7 mouse cellular contexts compared by ENCODE assay signal in the genomic region with DNA sequence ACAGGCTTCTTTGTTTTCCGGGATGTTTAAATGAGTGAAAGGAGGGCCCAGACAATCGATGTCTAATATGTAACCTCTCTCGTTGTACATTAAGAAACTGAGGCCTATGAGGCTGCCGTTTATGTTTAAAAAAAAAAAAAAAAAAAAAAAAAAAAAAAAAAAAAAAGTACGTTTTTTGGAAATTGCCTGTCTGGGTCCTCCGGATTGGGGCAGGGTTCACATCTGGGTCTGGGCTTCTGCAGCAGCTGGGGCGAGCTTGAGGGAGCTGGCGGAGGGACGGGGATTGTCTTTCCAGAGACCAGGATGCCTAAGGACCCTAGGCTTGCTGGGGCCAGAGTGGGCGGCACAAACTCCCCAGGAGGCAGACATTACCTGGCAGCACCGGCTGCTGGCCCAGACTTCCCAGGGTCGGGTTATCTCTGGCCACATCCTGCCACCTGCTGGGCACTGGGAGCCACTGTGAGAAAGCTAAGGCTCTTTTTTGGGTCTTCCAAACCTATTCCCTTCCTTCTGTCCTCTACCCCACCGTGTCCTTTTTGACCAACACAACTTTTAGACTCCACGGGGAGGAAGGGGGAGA. TPM values are rescaled to one million over a fixed set of nuclear protein-coding genes. Genes with fewer than 3 reads are reported as not detected.
DNase-seq lines count a peak whose midpoint lies in the region; ATAC-seq and TF ChIP-seq lines count a peak whose summit lies in the region.

No protein-coding gene starts in this region.

- peaks cover 3% of the 10 kb centered on the region; the same call in 1 of the 2 replicates for H3K27me3 ChIP-seq in heart, adult 2 months (ENCODE audit: control insufficient read depth, insufficient read depth, low read length)
- 0 out of 2 replicates have a peak, but pooled peaks cover 13% of the 10 kb centered on the region for H3K27me3 ChIP-seq in limb, embryonic 14.5 days (ENCODE audit: control insufficient read depth, insufficient read depth, low read length)
- H3K27me3 ChIP-seq in midbrain, postnatal 0 days (ENCODE audit: insufficient read depth, low read length), result peaks cover 4% of the 10 kb centered on the region

- 2% methylated on average over 14 of the region's 14 CpGs for WGBS in heart, adult 2 months
- 1% methylated on average over 13 of the region's 14 CpGs for WGBS in limb, embryonic 14.5 days
- 2% methylated on average over 14 of the region's 14 CpGs for WGBS in midbrain, postnatal 0 days

- 0 out of 2 replicates have a peak, but pooled peaks have one; percentile 12 for TF ChIP-seq EP300 in heart, adult 2 months (IDR thresholded peaks at IDR 0.05; ENCODE audit: insufficient read depth, low read depth, low read length)

- H3K36me3 ChIP-seq in heart, adult 2 months (ENCODE audit: control insufficient read depth, insufficient read depth, low read length), result no peaks in the 10 kb centered on the region
- 0 out of 2 replicates have a peak, but pooled peaks cover under 1% of the 10 kb centered on the region for H3K36me3 ChIP-seq in limb, embryonic 14.5 days (ENCODE audit: control insufficient read depth, insufficient read depth, low read length)
- H3K36me3 ChIP-seq in midbrain, postnatal 0 days (ENCODE audit: insufficient read depth, low read length), result no peaks in the 10 kb centered on the region

- TF ChIP-seq CTCF in heart, adult 2 months (IDR thresholded peaks at IDR 0.05), result peak; percentile 76
- peak; percentile 89 for TF ChIP-seq CTCF in midbrain, postnatal 0 days (IDR thresholded peaks at IDR 0.05)

- H3K4me2 ChIP-seq in limb, embryonic 14.5 days (replicated peaks; ENCODE audit: low read depth, low read length, severe bottlenecking), result peak overlapping the region; percentile 75
- H3K4me2 ChIP-seq in midbrain, postnatal 0 days (ENCODE audit: low read depth, low read length, poor library complexity, severe bottlenecking), result peak overlapping the region; percentile 71

- intact Hi-C loops in heart, adult 2 months (cut with DNase I), result loop anchor here (1.0 kb wide), 2 partner anchors 255 to 419 kb away; no protein-coding TSS in a partner anchor

- no peaks in the 10 kb centered on the region for H3K9me3 ChIP-seq in limb, embryonic 14.5 days (ENCODE audit: control insufficient read depth, low read length)
- no peaks in the 10 kb centered on the region for H3K9me3 ChIP-seq in midbrain, postnatal 0 days (ENCODE audit: low read length)

- peak; percentile 41 for ATAC-seq in limb, embryonic 14.5 days (ENCODE audit: low FRiP score, low read depth)
- ATAC-seq in midbrain, postnatal 0 days (ENCODE audit: low FRiP score), result peak; percentile 70; the same call in 1 of the 2 replicates

- no peak overlapping the region for H3K9ac ChIP-seq in heart, adult 2 months (ENCODE audit: low read depth, low read length)
- H3K9ac ChIP-seq in limb, embryonic 14.5 days (ENCODE audit: low read depth, low read length, severe bottlenecking), result peak overlapping the region; percentile 55
- peak overlapping the region; percentile 74 for H3K9ac ChIP-seq in midbrain, postnatal 0 days (replicated peaks; ENCODE audit: low read length, poor library complexity, severe bottlenecking)

- H3K79me2 ChIP-seq in heart, adult 2 months (replicated peaks; ENCODE audit: control insufficient read depth, insufficient read depth, low read length), result no peaks in the 10 kb centered on the region

- H3K4me1 ChIP-seq in heart, adult 2 months (ENCODE audit: control insufficient read depth, insufficient read depth, low read length), result no peaks in the 10 kb centered on the region
- peaks cover 22% of the 10 kb centered on the region for H3K4me1 ChIP-seq in limb, embryonic 14.5 days (ENCODE audit: control insufficient read depth, insufficient read depth, low read length)
- H3K4me1 ChIP-seq in midbrain, postnatal 0 days (ENCODE audit: insufficient read depth, low read length), result 0 out of 2 replicates have a peak, but pooled peaks cover 6% of the 10 kb centered on the region

- no peak for TF ChIP-seq POLR2A in heart, adult 2 months (IDR thresholded peaks at IDR 0.05; ENCODE audit: insufficient read depth, low read depth, low read length)
- TF ChIP-seq POLR2A in limb, embryonic 14.5 days (IDR thresholded peaks at IDR 0.05; ENCODE audit: borderline replicate concordance, extremely low read depth, insufficient read depth, insufficient read length), result no peak

- H3K4me3 ChIP-seq in heart, adult 2 months, result peak overlapping the region; percentile 19; the same call in 1 of the 2 replicates
- peak overlapping the region; percentile 53 for H3K4me3 ChIP-seq in limb, embryonic 14.5 days (replicated peaks; ENCODE audit: low read length)
- peak overlapping the region; percentile 67 for H3K4me3 ChIP-seq in midbrain, postnatal 0 days (ENCODE audit: low read depth, low read length)

- no peak overlapping the region for H3K27ac ChIP-seq in heart, adult 2 months
- no peak overlapping the region for H3K27ac ChIP-seq in limb, embryonic 14.5 days (replicated peaks; ENCODE audit: low read depth, low read length)
- H3K27ac ChIP-seq in midbrain, postnatal 0 days (ENCODE audit: low read depth, low read length), result peak overlapping the region; percentile 55; the same call in 1 of the 2 replicates

- DNase-seq in R1 (ENCODE audit: low read depth, low spot score), result peak; percentile 37
- peak; percentile 15 to 55 for DNase-seq in cerebellum, postnatal 25 days
- DNase-seq in heart, adult 2 months, result peak; percentile 33 to 50
- DNase-seq in kidney, adult 9 months, result peak; percentile 66
- peak; percentile 50 for DNase-seq in limb, embryonic 14.5 days (ENCODE audit: low spot score)
- DNase-seq in midbrain, postnatal 0 days (ENCODE audit: low spot score), result peak; percentile 83
- no peak for DNase-seq in B cell, adult 2 months

RNA-seq across cellular contexts. Expression of a gene that starts 0.5 kb away (rescaled TPM):
- total RNA-seq in heart, adult 2 months (2021), result under 1 TPM; 0.29 to 0.45 TPM
- polyA plus RNA-seq in heart, adult 2 months (2012; rRNA removed), result 0.88 and 1.1 TPM in 2 replicates
- polyA plus RNA-seq in limb, embryonic 14.5 days (2012; rRNA removed), result 18.0 and 28.2 TPM in 2 replicates
- polyA plus RNA-seq in limb, embryonic 14.5 days (2014; fragmentation: Nextera tagmentation; extraction: Ambion mirVana), result 7.8 and 9.5 TPM in 2 replicates
- 28.5 and 39.3 TPM in 2 replicates for total RNA-seq in midbrain, postnatal 0 days (2014; rRNA removed)
- polyA plus RNA-seq in midbrain, postnatal 0 days (2015; fragmentation: Nextera tagmentation; extraction: Ambion mirVana), result 30.6 and 31.4 TPM in 2 replicates

RNA-seq across cellular contexts. Expression of a gene that starts 17.8 kb away (rescaled TPM):
- total RNA-seq in heart, adult 2 months (2021), result 10 to 100 TPM; 24.1 to 29.6 TPM
- 67.4 and 72.0 TPM in 2 replicates for polyA plus RNA-seq in heart, adult 2 months (2012; rRNA removed)
- 195 and 243 TPM in 2 replicates for polyA plus RNA-seq in limb, embryonic 14.5 days (2012; rRNA removed)
- polyA plus RNA-seq in limb, embryonic 14.5 days (2014; fragmentation: Nextera tagmentation; extraction: Ambion mirVana), result 126 and 149 TPM in 2 replicates
- 1.1 TPM in 1 of 2 replicates, not detected in the other for total RNA-seq in midbrain, postnatal 0 days (2014; rRNA removed)
- 0.17 and 1.1 TPM in 2 replicates for polyA plus RNA-seq in midbrain, postnatal 0 days (2015; fragmentation: Nextera tagmentation; extraction: Ambion mirVana)

Comparison
In these comparisons a context has a peak if more than half of its experiments do, and no peak if none do; other contexts are left out.
1. DNase-seq: peak in R1 (single experiment), cerebellum, postnatal 25 days (2 of 2), heart, adult 2 months (2 of 2), kidney, adult 9 months (single experiment), limb, embryonic 14.5 days (single experiment) and midbrain, postnatal 0 days (single experiment); none in B cell, adult 2 months (0 of 2).
2. RNA of a gene that starts 17.8 kb away (polyA plus RNA-seq): 126 to 243 TPM in limb, embryonic 14.5 days and 67.4 to 72.0 TPM in heart, adult 2 months; 0.17 to 1.1 TPM in midbrain, postnatal 0 days; every median in the first group is over 10 times any median in the second.
3. Peak in every context shown above with its lines, with median percentiles within 50 percentile points of each other: H3K4me3 ChIP-seq.